Mouse (Mus musculus): ENCODE measurements around the gene Cutc.

DNA sequence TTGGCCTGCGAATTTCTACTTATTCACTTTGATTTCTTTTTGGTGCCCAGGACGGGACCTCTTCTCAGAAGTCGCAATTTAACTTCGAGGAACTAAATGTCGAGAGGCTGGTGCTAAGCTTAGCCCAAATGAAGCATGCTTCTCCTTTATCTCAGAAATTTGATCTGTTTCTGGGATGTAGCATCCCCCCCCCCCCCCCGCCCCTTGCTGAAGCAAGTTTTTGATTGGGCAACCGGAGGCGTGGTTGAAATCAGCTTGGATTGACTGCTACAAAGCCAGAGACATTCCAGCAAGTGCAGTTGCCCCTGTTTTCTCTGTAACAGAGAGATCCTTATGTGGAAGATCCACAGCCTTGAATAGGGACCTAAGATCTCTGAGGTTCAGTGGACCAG lies 22.8 kb upstream of the Cutc start:
- TF ChIP-seq CTCF (IDR thresholded peaks at IDR 0.05; ENCODE audit: low read depth) (no peak), EP300 (optimal IDR thresholded peaks at IDR 0.05) (no peak)

Data from stomach, postnatal 0 days (tissue).